Mouse (Mus musculus) spleen, adult 2 months (tissue): Measurements from ENCODE around the gene Shld2.

Experiments
- CTCF ChIP-seq: fragments of 200-500 bp; IDR thresholded peaks from 2 replicates; pipeline ENCODE4 v1.5.1; 2011; ENCODE audit warnings: mild to moderate bottlenecking, inconsistent platforms; ENCODE audit not compliant: insufficient read depth, insufficient read length, insufficient replicate concordance; ENCODE audit errors: extremely low read depth
- POLR2A ChIP-seq: fragments of 200-500 bp; IDR thresholded peaks from 2 replicates; pipeline ENCODE4 v1.6.1; 2011; ENCODE audit warnings: low read depth, low read length, inconsistent platforms

GRCm38 (mm10) chr14:34228830-34229506 lies 81.3 kb downstream of the Shld2 start:
- TF ChIP-seq CTCF (no peak), POLR2A (no peak)
